Mouse (Mus musculus) spleen, adult 12 weeks (tissue): ENCODE data around the gene Prrc2a.
"Not testable (repeated sequence)": the region's sequence is repeated elsewhere in the genome, so short reads cannot be mapped to it uniquely, and the experiment has no call there.

Experiments
- DNase-seq: peaks from one replicate; pipeline ENCODE4 v3.0.0; 2022; ENCODE audit warnings: low spot score

The Prrc2a gene

DNA sequence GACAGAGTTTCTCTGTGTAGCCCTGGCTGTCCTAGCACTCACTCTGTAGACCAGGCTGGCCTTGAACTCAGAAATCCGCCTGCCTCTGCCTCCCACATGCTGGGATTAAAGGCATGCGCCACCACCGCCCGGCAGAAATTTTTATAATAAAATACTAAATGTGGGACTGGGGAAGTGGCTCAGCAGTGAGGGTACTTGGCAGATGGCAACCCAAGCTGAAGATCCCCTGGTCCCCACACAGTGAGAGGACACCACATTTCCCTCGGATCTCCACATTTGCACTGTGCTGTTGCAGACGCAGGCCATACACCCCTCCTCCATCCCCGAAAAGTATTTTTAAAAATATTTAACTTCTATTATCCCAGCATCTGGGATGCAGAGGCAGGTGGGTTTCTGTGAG, 31.2 kb downstream of the Prrc2a start:
- no peak for DNase-seq

GRCm38 (mm10) chr17:35132174-35132560, 32.5 kb downstream of the Prrc2a start:
- DNase-seq, result no peak

- DNase-seq, result no peak
These were observed 33.1 kb downstream of the Prrc2a start, which contains the start of gene Apom for GRCm38 (mm10) chr17:35131500-35132173. Gene Apom (minus strand): TSS chr17:35132050.

DNA sequence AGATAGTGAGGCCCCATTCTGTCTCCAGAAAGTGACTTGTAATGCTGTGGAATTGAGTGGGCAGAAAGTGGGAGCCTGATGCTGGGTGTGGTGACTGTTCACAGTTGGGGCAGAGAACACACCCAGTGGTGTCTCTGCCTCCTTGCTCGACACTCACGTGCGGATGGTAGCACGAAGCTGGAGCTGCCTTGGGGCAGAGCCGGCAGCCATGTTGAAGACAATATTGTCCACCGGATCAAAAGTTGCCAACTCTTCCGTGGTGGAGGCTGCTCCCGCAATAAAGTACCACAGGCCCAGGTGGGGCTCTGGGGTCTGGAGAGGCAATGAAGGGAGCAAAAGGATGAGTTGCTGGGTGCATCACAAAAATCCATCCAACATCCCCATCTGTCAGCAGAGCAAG, 33.7 kb downstream of the Prrc2a start:
- no peak for DNase-seq

DNA sequence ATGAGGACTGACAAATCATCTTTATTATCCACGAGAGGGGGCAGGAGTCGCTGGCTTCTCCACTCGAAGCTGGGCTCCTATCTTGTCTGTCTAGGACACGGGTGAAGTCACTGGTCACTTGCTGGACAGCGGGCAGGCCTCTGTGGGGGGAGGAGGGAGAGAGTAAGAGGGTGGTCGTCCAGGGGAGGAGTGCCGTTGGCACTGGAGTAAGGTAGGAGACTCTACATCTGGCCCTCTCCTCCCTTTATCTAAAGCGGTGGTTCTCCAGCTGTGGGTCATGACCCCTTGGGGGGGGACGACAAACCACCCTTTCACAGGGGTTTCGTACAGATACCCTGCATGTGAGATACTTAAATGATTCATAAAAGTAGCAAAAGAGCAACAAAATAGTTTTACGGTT, 35.7 kb downstream of the Prrc2a start:
- DNase-seq, result no peak

GRCm38 (mm10) chr17:35127017-35127416, 37.7 kb downstream of the Prrc2a start:
- no peak for DNase-seq

- DNase-seq, result peak; percentile 61
These were observed 38.5 kb downstream of the Prrc2a start, which contains the start of gene D17H6S53E for GRCm38 (mm10) chr17:35126206-35126611. Gene D17H6S53E (plus strand): TSS chr17:35126373.

GRCm38 (mm10) chr17:35125578-35125977, 39.1 kb downstream of the Prrc2a start:
- DNase-seq, result no peak

- no peak for DNase-seq
These were observed 39.6 kb downstream of the Prrc2a start for GRCm38 (mm10) chr17:35125081-35125480.

GRCm38 (mm10) chr17:35124261-35124896, 40.3 kb downstream of the Prrc2a start:
- not testable (repeated sequence) for DNase-seq

GRCm38 (mm10) chr17:35123287-35123686, 41.4 kb downstream of the Prrc2a start:
- DNase-seq, result not testable (repeated sequence)

DNA sequence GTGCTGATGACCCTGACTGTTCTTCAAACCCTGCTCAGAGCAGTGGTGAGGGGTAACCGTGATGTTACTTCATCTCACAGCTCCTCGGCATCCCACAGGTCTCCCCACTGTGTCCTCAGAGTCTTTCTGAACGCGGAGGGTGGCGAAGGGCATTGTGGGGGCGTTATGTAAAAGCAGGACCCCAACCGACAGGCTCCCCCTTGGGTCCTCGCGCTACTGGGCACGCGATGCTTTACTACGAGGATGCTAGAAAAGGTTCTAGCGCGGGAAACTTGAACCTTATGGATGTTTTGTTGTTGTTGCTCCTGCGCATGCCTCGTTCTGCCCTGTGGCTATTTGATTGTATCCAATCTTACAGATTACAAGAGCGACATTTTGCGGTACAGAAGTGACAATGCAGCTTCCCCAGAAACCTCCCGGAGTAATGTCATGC, 42.8 kb downstream of the Prrc2a start, which contains the start of gene Csnk2b:
TSS of gene Csnk2b (minus strand) at position 183 of the 433 bp plus-strand sequence.
- no peak for DNase-seq

GRCm38 (mm10) chr17:35121143-35121799, 43.4 kb downstream of the Prrc2a start, which contains the start of gene Gpank1:
Gene Gpank1 (plus strand): TSS chr17:35121455.
- DNase-seq, result peak; percentile 91

GRCm38 (mm10) chr17:35120745-35121142, 44.0 kb downstream of the Prrc2a start:
- DNase-seq, result no peak

- DNase-seq, result no peak
These were observed 49.4 kb downstream of the Prrc2a start, which contains the start of gene Ly6g5b for GRCm38 (mm10) chr17:35115046-35116019. Gene Ly6g5b (minus strand): TSS chr17:35115428.

DNA sequence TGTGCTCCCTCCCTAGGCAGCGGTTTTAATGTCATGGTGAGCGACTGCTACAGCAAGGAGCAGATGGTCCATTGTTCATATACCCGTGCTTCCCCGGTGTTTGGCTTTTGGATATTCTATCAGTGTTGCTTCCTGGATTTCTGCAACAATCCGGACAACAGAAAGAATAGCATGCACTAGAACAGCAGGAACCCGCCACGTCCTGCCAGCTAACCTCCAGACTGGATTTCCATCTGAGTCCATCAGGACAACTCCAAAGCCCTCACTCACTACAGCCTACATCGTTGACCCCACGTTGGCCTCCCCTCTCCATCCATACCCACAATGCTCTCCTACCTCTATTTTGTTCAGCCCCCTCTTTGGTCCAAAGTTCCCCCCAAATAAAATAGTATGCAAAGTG, 52.9 kb downstream of the Prrc2a start:
- no peak for DNase-seq

DNA sequence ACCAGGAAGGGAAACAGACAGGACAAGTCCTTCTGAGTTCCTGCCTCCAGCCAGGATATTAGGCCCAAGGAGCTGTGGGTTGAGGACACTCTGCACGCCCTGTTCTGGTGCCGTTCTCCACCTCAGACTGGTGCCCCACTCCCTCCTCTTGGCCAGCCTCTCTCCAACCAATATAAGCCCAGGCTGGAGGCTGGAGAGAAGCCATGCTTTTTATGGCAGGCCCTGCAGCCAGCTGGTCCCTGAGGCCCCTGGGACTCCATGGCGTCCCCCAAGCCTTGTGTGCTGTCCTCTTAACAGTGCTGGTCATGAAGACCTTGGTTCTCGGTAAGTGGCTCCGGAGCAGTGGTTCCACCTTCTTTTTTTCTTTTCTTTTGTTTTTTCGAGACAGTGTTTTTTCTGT, 56.6 kb downstream of the Prrc2a start, which contains the start of gene Ly6g5c:
TSS of gene Ly6g5c (plus strand) at position 183 of the 400 bp plus-strand sequence.
- no peak for DNase-seq

- no peak for DNase-seq
These were observed 58.2 kb downstream of the Prrc2a start for GRCm38 (mm10) chr17:35106522-35106921.

DNA sequence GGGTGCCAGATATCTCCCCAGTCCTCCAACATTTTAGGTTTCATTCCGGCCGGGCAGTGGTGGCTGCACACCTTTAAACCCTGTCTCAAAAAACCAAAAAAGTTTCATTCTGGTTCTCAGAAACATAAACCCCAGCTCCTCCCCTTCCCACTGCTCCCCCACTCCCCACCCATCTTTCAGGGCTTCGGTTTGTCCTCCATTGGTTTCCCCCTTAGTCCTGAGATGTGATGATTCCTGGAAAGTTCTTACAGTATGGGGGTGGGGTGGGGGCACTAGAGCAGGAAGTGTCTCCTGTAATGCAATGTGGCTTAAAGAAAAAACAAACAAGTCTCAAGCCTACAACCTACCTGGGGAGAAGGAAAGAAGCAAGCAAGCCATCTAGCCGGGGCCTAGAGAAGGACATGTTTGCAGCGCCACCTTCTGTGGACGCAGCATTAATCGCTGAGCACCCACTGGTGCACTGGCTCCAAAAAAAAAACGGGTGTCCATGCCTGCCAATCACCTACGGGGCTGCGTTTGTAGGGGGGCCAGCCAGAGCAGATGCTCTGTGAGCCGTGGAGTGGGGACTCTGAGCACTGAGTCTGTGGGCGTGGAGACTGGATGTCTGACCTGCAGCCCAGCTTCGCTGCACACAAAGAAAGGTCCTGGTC, 58.8 kb downstream of the Prrc2a start:
- DNase-seq, result no peak

DNA sequence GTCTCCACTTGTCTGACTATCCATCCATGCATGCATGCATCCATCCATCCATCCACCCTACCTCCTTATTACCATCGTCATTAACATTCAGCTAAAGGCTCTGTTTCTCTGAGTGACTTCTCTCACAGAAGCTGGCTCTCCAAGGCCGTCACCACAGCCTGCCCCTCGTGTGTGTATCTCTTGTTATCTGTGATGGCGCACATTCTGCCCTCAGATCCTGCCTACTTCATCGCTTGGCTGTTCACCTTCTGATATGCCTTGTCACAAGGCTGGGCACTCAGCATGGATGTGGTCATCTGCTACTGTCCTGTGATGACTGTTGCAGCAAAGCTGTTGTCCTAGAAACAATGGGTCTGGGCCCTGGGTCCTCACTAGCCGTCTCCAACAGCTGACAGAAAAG, 59.9 kb downstream of the Prrc2a start:
- DNase-seq, result peak; percentile 42

DNA sequence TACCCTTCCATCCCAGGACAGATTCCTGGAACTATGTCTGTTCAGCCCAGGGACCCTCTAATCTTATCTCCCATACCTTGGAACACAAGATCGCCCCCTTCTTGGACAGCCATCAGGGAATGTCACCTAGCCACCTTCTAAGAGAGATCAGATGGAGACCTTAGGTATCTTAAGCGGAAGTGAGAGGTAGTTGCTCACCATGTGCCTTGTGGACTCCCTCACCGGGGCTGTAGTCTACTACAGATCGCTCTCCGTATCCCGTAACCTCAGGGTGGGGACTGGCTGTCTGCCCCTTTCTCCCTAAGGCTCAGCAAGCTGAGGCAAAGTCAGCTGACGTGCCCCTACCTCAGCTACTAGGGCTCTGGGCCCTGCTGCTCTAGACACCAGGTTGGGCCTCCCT, 60.6 kb downstream of the Prrc2a start:
- DNase-seq, result no peak
